Mouse (Mus musculus) gastrocnemius, adult 18-20 months (tissue): Measurements from ENCODE around the gene Lexm. TPM values are rescaled to one million over a fixed set of nuclear protein-coding genes. Genes with fewer than 3 reads are reported as not detected.

Experiments
- DNase-seq: peaks from one replicate; pipeline ENCODE4 v3.0.0; 2021; ENCODE audit warnings: low spot score
- total RNA-seq, 2 experiments: library from RNA; stranded (reverse); gene quantifications; 2 replicates each; pipeline ENCODE4 v1.2.3; 2021

Lexm gene
- total RNA-seq, 2 experiments from 2014 or later = not detected

DNA sequence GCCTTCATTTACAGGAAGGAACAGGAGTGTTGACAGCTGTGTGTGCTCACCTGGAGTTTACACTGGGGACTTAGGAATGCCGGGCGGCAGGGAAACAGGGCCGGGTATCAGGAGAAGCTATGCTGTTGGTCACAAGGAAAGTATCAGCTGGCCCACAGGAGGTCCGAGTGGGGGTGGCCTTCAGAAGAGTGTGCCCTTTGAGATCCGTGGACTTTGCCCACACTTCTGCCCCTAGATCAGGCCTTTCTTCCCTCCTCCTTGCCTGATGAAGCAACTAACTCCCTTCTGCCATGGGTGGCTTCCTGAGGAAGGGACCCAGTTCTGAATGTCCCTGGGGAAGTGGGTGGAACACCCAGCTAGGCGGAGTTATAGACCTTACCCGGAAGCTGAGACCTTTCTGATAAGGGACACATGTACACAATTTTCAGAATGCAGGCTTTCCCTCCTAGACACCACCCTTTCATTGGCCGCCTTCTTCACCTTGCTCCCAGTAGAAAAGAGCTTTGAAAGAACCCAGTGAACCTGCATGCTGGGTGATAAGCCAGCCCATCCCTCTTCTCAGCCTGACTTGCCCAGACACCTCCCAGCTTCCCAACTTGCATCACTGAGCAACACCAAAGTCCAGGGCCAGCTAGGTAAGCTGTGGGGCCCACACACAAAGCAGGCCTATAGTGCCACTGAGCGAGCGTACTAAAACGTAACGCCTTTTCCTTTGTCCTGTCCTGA lies 34.5 kb downstream of the Lexm start:
- no peak for DNase-seq

- no peak for DNase-seq
Observed at GRCm38 (mm10) chr4:106581865-106582204, 35.2 kb downstream of the Lexm start.

- peak; percentile 41 for DNase-seq
Observed at GRCm38 (mm10) chr4:106581176-106581864, 35.7 kb downstream of the Lexm start.

DNA sequence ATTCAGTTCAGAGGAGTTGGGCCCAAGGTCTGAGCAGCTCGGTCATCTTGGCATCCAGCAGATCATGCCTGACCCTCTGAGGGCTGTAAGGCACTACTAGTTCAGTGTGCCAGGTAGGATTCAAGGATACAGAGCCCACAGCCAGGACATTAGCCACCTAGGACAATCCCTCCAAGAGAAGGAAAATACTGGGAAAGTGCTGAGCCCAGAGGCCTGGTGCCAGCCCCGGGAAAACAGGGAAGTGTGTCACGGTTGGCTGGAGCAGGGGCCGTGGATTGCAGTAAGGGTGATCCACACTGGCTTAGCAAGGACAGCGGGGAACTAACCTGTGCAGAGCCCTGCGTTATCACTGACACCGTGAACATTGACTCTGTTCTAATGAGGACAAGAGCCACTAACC lies 39.5 kb downstream of the Lexm start:
- no peak for DNase-seq

GRCm38 (mm10) chr4:106575022-106575421 lies 42.0 kb downstream of the Lexm start:
- DNase-seq = no peak

- no peak for DNase-seq
Observed at GRCm38 (mm10) chr4:106571081-106571724, 45.8 kb downstream of the Lexm start.

GRCm38 (mm10) chr4:106569680-106570079 lies 47.4 kb downstream of the Lexm start:
- no peak for DNase-seq

GRCm38 (mm10) chr4:106564161-106564560 lies 52.9 kb downstream of the Lexm start:
- DNase-seq = no peak

GRCm38 (mm10) chr4:106562837-106563790 lies 53.9 kb downstream of the Lexm start:
- no peak for DNase-seq

DNA sequence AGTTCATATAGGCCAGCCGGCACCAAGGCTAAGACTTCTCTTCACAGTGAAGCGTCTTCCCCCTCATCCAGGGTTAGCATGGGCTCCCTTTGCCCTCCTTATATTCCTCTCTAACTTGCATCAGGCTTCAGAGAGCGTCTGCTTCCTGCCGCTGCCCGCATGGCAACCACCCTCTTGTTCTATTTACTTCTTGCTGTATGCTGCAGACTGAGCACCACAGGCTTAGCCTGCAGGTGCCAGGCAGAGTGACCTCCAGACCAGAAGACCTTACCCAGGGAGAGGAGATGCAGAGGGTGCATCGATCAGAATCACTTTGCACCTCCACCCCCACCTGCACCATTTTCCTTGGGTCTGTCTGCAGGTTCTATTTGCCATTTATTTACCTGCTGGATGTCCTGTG lies 55.0 kb downstream of the Lexm start:
- DNase-seq = no peak

GRCm38 (mm10) chr4:106560846-106561781 lies 55.9 kb downstream of the Lexm start, which contains the start of gene Dhcr24:
Dhcr24 (plus strand) TSS chr4:106561038.
- DNase-seq = peak; percentile 86

DNA sequence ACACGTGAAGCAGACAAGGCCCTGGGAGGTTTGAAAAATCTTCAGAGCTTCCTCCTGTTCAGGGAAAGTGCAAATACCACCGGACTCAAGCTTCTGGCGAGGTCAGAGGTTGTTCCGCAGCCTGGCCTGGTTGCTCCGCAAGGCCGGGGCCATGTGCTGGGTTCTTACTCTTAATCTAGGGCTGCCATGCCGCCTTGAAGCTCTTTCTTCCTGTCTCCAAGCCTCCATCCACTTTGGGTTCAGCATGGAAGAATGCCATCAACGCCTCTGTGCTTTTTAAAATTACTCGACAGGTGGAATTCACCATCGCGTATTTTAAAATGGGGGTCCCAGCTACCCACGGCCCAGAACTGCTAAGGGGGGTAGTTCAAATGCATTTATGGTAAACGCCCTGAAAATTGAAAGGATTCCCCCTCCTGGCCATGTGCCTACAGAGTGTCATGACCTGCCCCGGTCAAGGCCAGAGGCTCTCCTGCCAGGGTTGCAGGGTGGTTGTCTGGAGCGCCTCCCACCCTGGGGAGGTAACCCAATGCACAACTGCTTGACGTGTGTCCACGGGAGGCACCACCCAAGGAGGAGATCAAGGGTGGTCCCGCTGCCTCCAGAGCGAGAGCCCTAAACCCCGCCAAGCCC lies 56.7 kb downstream of the Lexm start:
- DNase-seq = no peak

GRCm38 (mm10) chr4:106559343-106560212 lies 57.5 kb downstream of the Lexm start:
- DNase-seq = no peak

- DNase-seq = no peak
Observed at GRCm38 (mm10) chr4:106557978-106558377, 59.1 kb downstream of the Lexm start.

GRCm38 (mm10) chr4:106557262-106557661 lies 59.8 kb downstream of the Lexm start:
- DNase-seq = no peak

DNA sequence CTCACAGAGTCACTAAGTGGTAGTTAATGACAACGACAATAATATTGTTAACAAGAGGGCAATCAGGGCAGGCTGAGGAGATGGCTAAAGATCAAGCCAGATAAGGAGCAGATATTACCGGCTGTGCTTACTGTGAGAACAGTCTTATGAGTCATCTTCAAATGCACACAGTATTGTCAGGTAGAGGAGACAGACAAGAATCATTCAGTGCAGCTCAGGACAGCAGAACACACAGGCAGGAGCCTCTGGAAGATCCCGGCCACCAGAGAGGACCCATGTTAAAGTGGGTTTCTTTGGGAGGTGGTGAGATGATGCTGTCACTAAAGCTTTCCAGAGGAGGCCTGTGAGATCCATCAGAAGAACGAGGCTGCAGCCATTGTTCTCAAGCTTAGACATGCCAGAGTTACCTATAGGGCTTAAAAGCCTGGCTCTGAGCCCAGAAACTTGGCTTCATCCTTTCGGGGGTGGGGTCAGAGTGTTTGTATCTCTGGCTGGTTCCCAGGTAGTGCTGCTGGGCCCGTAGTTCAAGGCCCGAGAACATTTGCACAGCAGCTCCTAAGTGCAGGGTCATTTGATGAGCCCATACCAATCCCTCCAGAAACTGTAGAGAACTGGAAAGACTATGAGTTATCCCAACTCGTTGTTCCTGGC lies 66.4 kb downstream of the Lexm start:
- DNase-seq = no peak

GRCm38 (mm10) chr4:106548113-106548512 lies 68.9 kb downstream of the Lexm start:
- DNase-seq = no peak

GRCm38 (mm10) chr4:106546896-106547295 lies 70.1 kb downstream of the Lexm start:
- no peak for DNase-seq
